Mouse (Mus musculus): ENCODE results near the gene Zfp941.

GRCm38 (mm10) chr7:140855860-140856784, 34.1 kb upstream of the Zfp941 start, which contains the start of gene Gm45785:
- TF ChIP-seq ZNF384 (IDR thresholded peaks at IDR 0.05; ENCODE audit: low read depth, low read length) (no peak), ZC3H11A (IDR thresholded peaks at IDR 0.05; ENCODE audit: borderline replicate concordance, low read depth, low read length) (no peak), HCFC1 (IDR thresholded peaks at IDR 0.05; ENCODE audit: borderline replicate concordance, insufficient read depth, low read length) (0 out of 2 replicates have a peak, but pooled peaks have one; percentile 53), CHD2 (IDR thresholded peaks at IDR 0.05; ENCODE audit: low read depth, low read length) (no peak)
